Comparison of ENCODE assay signal across 26 mouse cellular contexts in genomic region chr3:65464769-65465168, GRCm38 (mm10).
DNase-seq lines count a peak whose midpoint lies in the region; ATAC-seq and TF ChIP-seq lines count a peak whose summit lies in the region.
"Had no signal": no experiment of that assay in that cellular context is flagged by ENCODE, and none has a peak within 500 bp of the region (broad histone marks: within the 10 kb centered on the region; RNA-seq: fewer than 3 reads in every experiment).

No protein-coding gene starts in this region.

- ATAC-seq in lung, embryonic 14.5 days (ENCODE audit: insufficient read depth), result peak; percentile 58; the same call in 1 of the 2 replicates
- peak; percentile 60 for ATAC-seq in lung, postnatal 0 days
- peak; percentile 33; the same call in 1 of the 2 replicates for ATAC-seq in megakaryocyte, adult 5-6 weeks (ENCODE audit: poor library complexity, severe bottlenecking)
- ATAC-seq: forebrain, embryonic 15.5 days; Patski had no signal

- H3K9ac ChIP-seq in lung, embryonic 14.5 days, result no peak overlapping the region
- no peak overlapping the region for H3K9ac ChIP-seq in lung, postnatal 0 days (replicated peaks; ENCODE audit: low read depth)
- H3K9ac ChIP-seq: embryonic facial prominence, embryonic 13.5 days; forebrain, embryonic 12.5 days; forebrain, embryonic 15.5 days; hindbrain, embryonic 12.5 days; hindbrain, embryonic 15.5 days had no signal

- DNase-seq in lung, embryonic 14.5 days, result peak; percentile 57
- DNase-seq in lung, adult 18-20 months, result no peak
- DNase-seq in lung, postnatal 0 days (ENCODE audit: low spot score), result no peak
- no peak for DNase-seq in lung, postnatal 14 days
- no peak for DNase-seq in frontal cortex, adult 2 months (ENCODE audit: extremely low spot score in 1 of 2, low spot score in 1 of 2)
- DNase-seq: adrenal gland, postnatal 10 days; adrenal gland, postnatal 36 days; B cell, adult 2 months; cerebellum, adult 18-20 months; cerebellum, adult 9-10 months; cerebellum, postnatal 14 days; gastrocnemius, postnatal 10 days; gastrocnemius, postnatal 36 days; heart, adult 11 months had no signal

- H3K4me2 ChIP-seq in lung, embryonic 14.5 days, result no peak overlapping the region
- no peak overlapping the region for H3K4me2 ChIP-seq in lung, postnatal 0 days (replicated peaks; ENCODE audit: low read depth, low read length)
- H3K4me2 ChIP-seq: embryonic facial prominence, embryonic 13.5 days; forebrain, embryonic 12.5 days; forebrain, embryonic 15.5 days; heart, embryonic 11.5 days; hindbrain, embryonic 12.5 days; hindbrain, embryonic 15.5 days had no signal

- no peak for TF ChIP-seq EP300 in lung, postnatal 0 days (IDR thresholded peaks at IDR 0.05)

- no peaks in the 10 kb centered on the region for H3K36me3 ChIP-seq in lung, embryonic 14.5 days (ENCODE audit: insufficient read depth)
- H3K36me3 ChIP-seq in lung, postnatal 0 days (ENCODE audit: insufficient read depth, low read length), result no peaks in the 10 kb centered on the region
- H3K36me3 ChIP-seq: embryonic facial prominence, embryonic 10.5 days; embryonic facial prominence, embryonic 13.5 days; forebrain, embryonic 12.5 days; forebrain, embryonic 15.5 days; G1E; hindbrain, embryonic 12.5 days; hindbrain, embryonic 15.5 days had no signal

- TF ChIP-seq CTCF in lung, embryonic 14.5 days (IDR thresholded peaks at IDR 0.05; ENCODE audit: low read depth), result no peak
- no peak for TF ChIP-seq CTCF in lung, postnatal 0 days (IDR thresholded peaks at IDR 0.05)

- H3K27me3 ChIP-seq in lung, embryonic 14.5 days (ENCODE audit: insufficient read depth, low read length), result no peaks in the 10 kb centered on the region
- H3K27me3 ChIP-seq in lung, postnatal 0 days (replicated peaks; ENCODE audit: insufficient read depth, low read length), result no peaks in the 10 kb centered on the region
- H3K27me3 ChIP-seq: CH12.LX; embryonic facial prominence, embryonic 13.5 days; forebrain, embryonic 12.5 days; forebrain, embryonic 15.5 days; hindbrain, embryonic 12.5 days; hindbrain, embryonic 15.5 days had no signal

- H3K4me3 ChIP-seq in lung, embryonic 14.5 days (ENCODE audit: low read depth, low read length), result no peak overlapping the region
- no peak overlapping the region for H3K4me3 ChIP-seq in lung, postnatal 0 days (ENCODE audit: low read depth, low read length)
- H3K4me3 ChIP-seq: embryonic facial prominence, embryonic 10.5 days; embryonic facial prominence, embryonic 13.5 days; erythroblast, embryonic 14.5 days; forebrain, embryonic 12.5 days; forebrain, embryonic 15.5 days; hindbrain, embryonic 12.5 days; hindbrain, embryonic 15.5 days had no signal

- no peaks in the 10 kb centered on the region for H3K9me3 ChIP-seq in lung, embryonic 14.5 days (ENCODE audit: low read depth, low read length)
- no peaks in the 10 kb centered on the region for H3K9me3 ChIP-seq in lung, postnatal 0 days (ENCODE audit: low read length)
- H3K9me3 ChIP-seq: embryonic facial prominence, embryonic 10.5 days; embryonic facial prominence, embryonic 13.5 days; forebrain, embryonic 12.5 days; forebrain, embryonic 15.5 days; G1E; hindbrain, embryonic 12.5 days; hindbrain, embryonic 15.5 days had no signal

- WGBS in lung, embryonic 14.5 days, result 32% methylated on average over 5 of the region's 5 CpGs
- WGBS in lung, postnatal 0 days, result 40% methylated on average over 5 of the region's 5 CpGs

- no peaks in the 10 kb centered on the region for H3K4me1 ChIP-seq in lung, embryonic 14.5 days (ENCODE audit: insufficient read depth)
- no peaks in the 10 kb centered on the region for H3K4me1 ChIP-seq in lung, postnatal 0 days (ENCODE audit: insufficient read depth, low read depth, low read length)
- H3K4me1 ChIP-seq: hindbrain, embryonic 15.5 days had no signal

- H3K27ac ChIP-seq in lung, embryonic 14.5 days (ENCODE audit: low read depth), result no peak overlapping the region
- H3K27ac ChIP-seq in lung, postnatal 0 days (ENCODE audit: low read length), result no peak overlapping the region
- H3K27ac ChIP-seq: embryonic facial prominence, embryonic 10.5 days; embryonic facial prominence, embryonic 13.5 days; forebrain, embryonic 12.5 days; forebrain, embryonic 15.5 days; hindbrain, embryonic 12.5 days; hindbrain, embryonic 15.5 days had no signal
